Comparison of ENCODE assay signal across 7 mouse cellular contexts in the genomic region with DNA sequence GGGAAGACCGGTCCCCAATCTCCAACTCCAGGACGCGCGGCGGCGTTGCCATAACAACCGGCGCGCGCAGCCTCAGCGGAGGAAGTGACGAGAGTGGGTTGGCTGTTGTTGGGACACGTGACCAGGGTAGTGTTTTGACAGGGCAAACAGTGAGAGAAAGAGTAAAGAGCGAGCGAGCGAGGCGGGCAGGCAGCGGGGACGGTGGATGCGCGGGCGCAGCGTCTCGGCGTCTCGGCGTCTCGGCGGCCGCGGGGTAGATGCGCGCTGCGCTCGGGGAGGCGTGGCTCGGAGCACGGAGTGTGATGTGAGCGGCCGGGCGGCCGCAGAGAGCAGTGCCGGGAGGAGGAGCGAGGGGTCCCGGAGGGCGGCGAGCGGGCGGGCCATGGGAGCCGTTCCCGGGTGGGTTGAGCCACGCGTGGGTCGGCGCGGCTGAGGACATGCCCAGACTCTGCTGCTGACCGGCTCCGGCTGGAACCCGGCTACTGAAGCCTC. TPM values are rescaled to one million over a fixed set of nuclear protein-coding genes. Genes with fewer than 3 reads are reported as not detected.
DNase-seq lines count a peak whose midpoint lies in the region; ATAC-seq and TF ChIP-seq lines count a peak whose summit lies in the region.

TSS of gene Fam214a (plus strand) at position 129 of the 492 bp plus-strand sequence.

- H3K36me3 ChIP-seq in embryonic facial prominence, embryonic 10.5 days (replicated peaks): peaks cover 4% of the 10 kb centered on the region; the same call in 1 of the 2 replicates
- 0 out of 2 replicates have a peak, but pooled peaks cover under 1% of the 10 kb centered on the region for H3K36me3 ChIP-seq in kidney, adult 2 months (ENCODE audit: control insufficient read depth, insufficient read depth, low read length)
- H3K36me3 ChIP-seq in limb, embryonic 12.5 days: peaks cover 3% of the 10 kb centered on the region; the same call in 1 of the 2 replicates
- H3K36me3 ChIP-seq in midbrain, embryonic 15.5 days (replicated peaks): no peaks in the 10 kb centered on the region
- H3K36me3 ChIP-seq in spleen, adult 2 months (ENCODE audit: control insufficient read depth, insufficient read depth, low read length): peaks cover 4% of the 10 kb centered on the region

- H3K9ac ChIP-seq in limb, embryonic 12.5 days (replicated peaks): peak within 1 kb of the TSS; percentile 78
- peak within 1 kb of the TSS; percentile 87 for H3K9ac ChIP-seq in midbrain, embryonic 15.5 days

- peak; percentile 92 for ATAC-seq in limb, embryonic 12.5 days (ENCODE audit: insufficient number of reproducible peaks, insufficient read depth, low FRiP score, low TSS enrichment, low read depth)
- peak; percentile 98 for ATAC-seq in midbrain, embryonic 15.5 days (replicated peaks)

- no peaks in the 10 kb centered on the region for H3K9me3 ChIP-seq in embryonic facial prominence, embryonic 10.5 days
- H3K9me3 ChIP-seq in limb, embryonic 12.5 days: no peaks in the 10 kb centered on the region
- H3K9me3 ChIP-seq in midbrain, embryonic 15.5 days: no peaks in the 10 kb centered on the region

- H3K27me3 ChIP-seq in embryonic facial prominence, embryonic 10.5 days (replicated peaks; ENCODE audit: low read depth, poor library complexity, severe bottlenecking): no peaks in the 10 kb centered on the region
- no peaks in the 10 kb centered on the region for H3K27me3 ChIP-seq in kidney, adult 2 months (replicated peaks; ENCODE audit: control insufficient read depth, insufficient read depth, low read length)
- H3K27me3 ChIP-seq in limb, embryonic 12.5 days: no peaks in the 10 kb centered on the region
- no peaks in the 10 kb centered on the region for H3K27me3 ChIP-seq in midbrain, embryonic 15.5 days (replicated peaks)
- H3K27me3 ChIP-seq in spleen, adult 2 months (ENCODE audit: control insufficient read depth, insufficient read depth, low read length): no peaks in the 10 kb centered on the region

- WGBS in embryonic facial prominence, embryonic 10.5 days: under 1% methylated on average over 59 of the region's 59 CpGs
- under 1% methylated on average over 59 of the region's 59 CpGs for WGBS in kidney, adult 2 months
- WGBS in limb, embryonic 12.5 days: under 1% methylated on average over 59 of the region's 59 CpGs
- under 1% methylated on average over 59 of the region's 59 CpGs for WGBS in midbrain, embryonic 15.5 days
- under 1% methylated on average over 54 of the region's 59 CpGs for WGBS in spleen, adult 2 months

- H3K27ac ChIP-seq in embryonic facial prominence, embryonic 10.5 days (replicated peaks): peak within 1 kb of the TSS; percentile 91
- peak within 1 kb of the TSS; percentile 88 for H3K27ac ChIP-seq in kidney, adult 2 months (ENCODE audit: insufficient read depth, low read depth, low read length)
- peak within 1 kb of the TSS; percentile 95 for H3K27ac ChIP-seq in limb, embryonic 12.5 days
- peak within 1 kb of the TSS; percentile 93 for H3K27ac ChIP-seq in midbrain, embryonic 15.5 days
- H3K27ac ChIP-seq in spleen, adult 2 months (ENCODE audit: insufficient read depth, low read length): peak within 1 kb of the TSS; percentile 92

- H3K4me3 ChIP-seq in embryonic facial prominence, embryonic 10.5 days: peak within 1 kb of the TSS; percentile 96
- H3K4me3 ChIP-seq in kidney, adult 2 months (ENCODE audit: insufficient read depth, low read depth, low read length): peak within 1 kb of the TSS; percentile 85
- peak within 1 kb of the TSS; percentile 89 for H3K4me3 ChIP-seq in limb, embryonic 12.5 days (replicated peaks)
- H3K4me3 ChIP-seq in midbrain, embryonic 15.5 days: peak within 1 kb of the TSS; percentile 87
- H3K4me3 ChIP-seq in spleen, adult 2 months (ENCODE audit: extremely low read depth, insufficient read depth, insufficient read length): peak within 1 kb of the TSS; percentile 75

- DNase-seq in adrenal gland, postnatal 14 days: peak; percentile 96
- peak; percentile 94 for DNase-seq in embryonic facial prominence, embryonic 10.5 days (ENCODE audit: low spot score)
- peak; percentile 96 to 97 for DNase-seq in heart, adult 18-20 months
- DNase-seq in kidney, adult 2 months: peak; percentile 97
- peak; percentile 84 to 90 for DNase-seq in spleen, adult 2 months (ENCODE audit: low read depth in 1 of 2, low spot score in 2 of 2)

- no peak for TF ChIP-seq CTCF in kidney, adult 2 months (conservative IDR thresholded peaks at IDR 0.05; ENCODE audit: insufficient read depth, insufficient read length, low read depth, low read length)
- no peak for TF ChIP-seq CTCF in spleen, adult 2 months (IDR thresholded peaks at IDR 0.05; ENCODE audit: extremely low read depth, insufficient read depth, insufficient read length, insufficient replicate concordance)

- peaks cover 17% of the 10 kb centered on the region for H3K4me1 ChIP-seq in embryonic facial prominence, embryonic 10.5 days
- peaks cover 9% of the 10 kb centered on the region; the same call in 1 of the 2 replicates for H3K4me1 ChIP-seq in kidney, adult 2 months (ENCODE audit: control insufficient read depth, insufficient read depth, low read length)
- H3K4me1 ChIP-seq in limb, embryonic 12.5 days (replicated peaks): peaks cover 9% of the 10 kb centered on the region; the same call in 1 of the 2 replicates
- peaks cover 20% of the 10 kb centered on the region for H3K4me1 ChIP-seq in midbrain, embryonic 15.5 days
- peaks cover 7% of the 10 kb centered on the region; the same call in 1 of the 2 replicates for H3K4me1 ChIP-seq in spleen, adult 2 months (ENCODE audit: control insufficient read depth, insufficient read depth, insufficient read length)

- peak within 1 kb of the TSS; percentile 86 for H3K4me2 ChIP-seq in limb, embryonic 12.5 days
- H3K4me2 ChIP-seq in midbrain, embryonic 15.5 days: peak within 1 kb of the TSS; percentile 81

- TF ChIP-seq POLR2A in kidney, adult 2 months (IDR thresholded peaks at IDR 0.05; ENCODE audit: low read depth, low read length): peak; percentile 93
- TF ChIP-seq POLR2A in spleen, adult 2 months (IDR thresholded peaks at IDR 0.05; ENCODE audit: low read depth, low read length): peak; percentile 87

RNA-seq across cellular contexts. Expression of gene Fam214a, which starts in this region (rescaled TPM):
- 80.4 and 93.0 TPM in 2 replicates for total RNA-seq in adrenal gland, postnatal 14 days (2021)
- 6.6 and 8.6 TPM in 2 replicates for polyA plus RNA-seq in embryonic facial prominence, embryonic 10.5 days (2016; fragmentation: Nextera tagmentation; extraction: Ambion mirVana)
- 10 to 100 TPM; 17.8 to 34.7 TPM for total RNA-seq in heart, adult 18-20 months (2021)
- polyA plus RNA-seq in kidney, adult 2 months (2012; rRNA removed): 12.1 and 12.8 TPM in 2 replicates
- polyA plus RNA-seq in limb, embryonic 12.5 days (2016; fragmentation: Nextera tagmentation; extraction: Ambion mirVana): 10.4 and 13.1 TPM in 2 replicates
- polyA plus RNA-seq in midbrain, embryonic 15.5 days (2015; fragmentation: Nextera tagmentation; extraction: Ambion mirVana): 25.2 and 28.1 TPM in 2 replicates
- polyA plus RNA-seq in spleen, adult 2 months (2012; rRNA removed): 9.1 and 10.4 TPM in 2 replicates

Comparison
In these comparisons a context has a peak if more than half of its experiments do, and no peak if none do; other contexts are left out.
1. Peak in every context shown above with its lines: DNase-seq, ATAC-seq, H3K4me3 ChIP-seq and H3K27ac ChIP-seq.